Mouse (Mus musculus) limb, embryonic 12.5 days (tissue): ENCODE data around the gene Cx3cl1. TPM values are rescaled to one million over a fixed set of nuclear protein-coding genes. Genes with fewer than 3 reads are reported as not detected.

Source experiments
- ATAC-seq: fragments of 200-750 bp; cut with Nextera tagmentation; 2 replicates; pipeline ENCODE4 v1.8.0; 2017; ENCODE audit warnings: low read depth, moderate TSS enrichment; ENCODE audit not compliant: insufficient number of reproducible peaks, insufficient read depth, low FRiP score, low TSS enrichment
- H3K27ac ChIP-seq: fragments of 300-500 bp; sonication (generic); 2 replicates; pipeline ENCODE4 v1.5.1; 2016; ENCODE audit warnings: mild to moderate bottlenecking, moderate library complexity
- H3K27me3 ChIP-seq: fragments of 300-500 bp; sonication (generic); 2 replicates; pipeline ENCODE4 v1.6.1; 2016; ENCODE audit warnings: mild to moderate bottlenecking, moderate library complexity
- H3K36me3 ChIP-seq: fragments of 300-500 bp; sonication (generic); 2 replicates; pipeline ENCODE4 v1.6.1; 2016; ENCODE audit warnings: mild to moderate bottlenecking, moderate library complexity
- H3K4me1 ChIP-seq: fragments of 300-500 bp; sonication (generic); replicated peaks from 2 replicates; pipeline ENCODE4 v1.6.1; 2016
- H3K4me2 ChIP-seq: fragments of 300-500 bp; sonication (generic); 2 replicates; pipeline ENCODE4 v1.6.1; 2016; ENCODE audit warnings: mild to moderate bottlenecking, moderate library complexity
- H3K4me3 ChIP-seq: fragments of 300-500 bp; sonication (generic); replicated peaks from 2 replicates; pipeline ENCODE4 v1.5.1; 2016; ENCODE audit warnings: mild to moderate bottlenecking
- H3K9ac ChIP-seq: fragments of 300-500 bp; sonication (generic); replicated peaks from 2 replicates; pipeline ENCODE4 v1.6.1; 2016; ENCODE audit warnings: mild to moderate bottlenecking, moderate library complexity
- H3K9me3 ChIP-seq: fragments of 300-500 bp; sonication (generic); 2 replicates; pipeline ENCODE4 v1.6.1; 2016; ENCODE audit warnings: mild to moderate bottlenecking, moderate library complexity
- WGBS: fragments of 180-500 bp; shearing (Covaris S2); methylation state at CpG from one replicate; pipeline ENCODE4 v1.1.7; 2016; 5-methylcytosine and 5-hydroxymethylcytosine counted together
- polyA plus RNA-seq: library from polyadenylated mRNA; unstranded; fragments of >200 nt; fragmentation: Nextera tagmentation; extraction: Ambion mirVana; gene quantifications from 2 replicates; pipeline ENCODE4 v1.2.1, GENCODE M21; 2016

Cx3cl1 gene
- 5.3 and 7.5 TPM in 2 replicates for polyA plus RNA-seq

DNA sequence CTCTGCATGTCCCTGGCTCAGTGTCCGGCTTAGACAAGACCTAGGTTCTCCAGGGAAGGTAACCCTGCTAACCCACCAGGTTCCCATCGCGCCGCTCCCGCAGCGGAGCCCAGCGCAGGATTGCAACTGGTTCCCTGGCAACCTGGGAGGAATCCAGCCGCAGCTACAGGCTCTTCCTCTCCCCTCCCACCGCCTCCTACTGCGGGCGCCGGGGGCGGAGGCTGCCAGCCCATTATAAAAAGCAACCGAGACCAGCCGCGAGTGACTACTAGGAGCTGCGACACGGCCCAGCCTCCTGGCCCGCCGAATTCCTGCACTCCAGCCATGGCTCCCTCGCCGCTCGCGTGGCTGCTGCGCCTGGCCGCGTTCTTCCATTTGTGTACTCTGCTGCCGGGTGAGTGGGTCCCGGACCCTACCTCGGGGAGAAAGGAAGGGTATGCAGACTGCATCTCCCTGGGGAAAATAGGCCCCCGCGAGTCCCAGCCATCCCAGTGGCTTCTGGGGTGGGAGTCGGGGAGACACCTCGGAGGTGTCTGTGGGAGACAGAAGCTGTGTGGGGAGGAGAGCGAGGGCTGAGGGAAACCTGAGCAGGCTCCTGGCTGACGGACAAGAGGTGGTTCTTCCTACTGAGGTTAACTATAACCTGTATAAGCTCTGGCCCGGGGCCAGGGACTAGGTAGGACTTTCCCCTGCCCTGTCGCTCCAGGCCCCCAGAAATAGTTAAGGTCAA, at the start of gene Cx3cl1:
Gene Cx3cl1 (plus strand): TSS at position 69 of the 730 bp plus-strand sequence.
- Histone ChIP-seq H3K27ac (no peak within 1 kb of the TSS), H3K27me3 (peaks cover 69% of the 10 kb centered on the region), H3K4me3 (peak within 1 kb of the TSS; percentile 53), H3K9me3 (no peaks in the 10 kb centered on the region), H3K9ac (peak within 1 kb of the TSS; percentile 72), H3K4me1 (peaks cover 35% of the 10 kb centered on the region), H3K4me2 (peak within 1 kb of the TSS; percentile 94), H3K36me3 (no peaks in the 10 kb centered on the region)
- peak; percentile 71 for ATAC-seq
- under 1% methylated on average over 38 of the region's 38 CpGs for WGBS

DNA sequence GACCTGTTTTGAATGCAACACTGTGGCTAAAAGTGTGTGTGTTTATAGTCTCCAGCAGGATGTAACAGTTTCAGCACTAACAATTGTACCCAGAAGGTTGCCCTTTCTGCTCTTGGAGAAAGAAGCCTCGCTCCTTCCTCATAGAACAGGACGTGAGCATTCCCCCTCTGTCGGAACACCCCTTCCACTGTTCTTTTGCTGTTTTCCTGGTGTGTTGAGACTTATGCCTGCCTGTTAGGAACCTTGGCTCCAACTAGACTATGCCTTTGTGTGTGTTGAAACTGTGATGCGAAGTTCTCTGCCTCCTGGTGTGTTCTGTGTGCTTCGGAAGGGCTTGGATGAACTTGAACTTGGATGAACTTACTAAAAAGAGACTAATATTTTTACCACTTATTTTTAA, 45.8 kb upstream of the Cx3cl1 start:
- no peaks in the 10 kb centered on the region for H3K4me1 ChIP-seq
- H3K36me3 ChIP-seq = no peaks in the 10 kb centered on the region
- no peak overlapping the region for H3K9ac ChIP-seq
- H3K4me3 ChIP-seq = no peak overlapping the region
- H3K9me3 ChIP-seq = no peaks in the 10 kb centered on the region
- no peak for ATAC-seq
- H3K27me3 ChIP-seq = no peaks in the 10 kb centered on the region
- H3K27ac ChIP-seq = no peak overlapping the region
- H3K4me2 ChIP-seq = no peak overlapping the region
- 84% methylated on average over 5 of the region's 5 CpGs for WGBS

DNA sequence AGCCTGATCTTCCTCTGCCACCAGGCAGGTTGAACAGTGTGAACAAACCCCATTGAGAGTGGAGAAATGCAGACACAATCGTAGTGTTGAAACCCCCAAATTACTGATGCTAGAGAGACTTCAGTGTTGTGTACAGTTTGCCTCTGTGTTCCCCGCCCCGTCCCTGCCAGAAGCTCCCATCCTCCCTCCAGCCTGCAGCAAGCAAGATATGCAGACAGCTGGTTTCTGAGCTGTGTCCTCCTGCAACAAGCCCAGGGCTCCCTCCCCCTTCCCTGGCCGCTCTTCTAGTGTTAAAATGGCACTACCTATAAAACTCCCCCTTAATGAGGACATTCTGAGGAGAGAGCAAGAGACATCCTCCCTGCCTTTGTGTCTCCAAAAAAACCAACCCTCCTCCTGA, 42.5 kb upstream of the Cx3cl1 start:
- Histone ChIP-seq H3K4me3 (no peak overlapping the region), H3K4me2 (no peak overlapping the region), H3K27ac (no peak overlapping the region), H3K27me3 (no peaks in the 10 kb centered on the region), H3K9ac (no peak overlapping the region), H3K4me1 (no peaks in the 10 kb centered on the region), H3K36me3 (no peaks in the 10 kb centered on the region), H3K9me3 (no peaks in the 10 kb centered on the region)
- no peak for ATAC-seq
- WGBS = 45% methylated on average over 4 of the region's 4 CpGs

DNA sequence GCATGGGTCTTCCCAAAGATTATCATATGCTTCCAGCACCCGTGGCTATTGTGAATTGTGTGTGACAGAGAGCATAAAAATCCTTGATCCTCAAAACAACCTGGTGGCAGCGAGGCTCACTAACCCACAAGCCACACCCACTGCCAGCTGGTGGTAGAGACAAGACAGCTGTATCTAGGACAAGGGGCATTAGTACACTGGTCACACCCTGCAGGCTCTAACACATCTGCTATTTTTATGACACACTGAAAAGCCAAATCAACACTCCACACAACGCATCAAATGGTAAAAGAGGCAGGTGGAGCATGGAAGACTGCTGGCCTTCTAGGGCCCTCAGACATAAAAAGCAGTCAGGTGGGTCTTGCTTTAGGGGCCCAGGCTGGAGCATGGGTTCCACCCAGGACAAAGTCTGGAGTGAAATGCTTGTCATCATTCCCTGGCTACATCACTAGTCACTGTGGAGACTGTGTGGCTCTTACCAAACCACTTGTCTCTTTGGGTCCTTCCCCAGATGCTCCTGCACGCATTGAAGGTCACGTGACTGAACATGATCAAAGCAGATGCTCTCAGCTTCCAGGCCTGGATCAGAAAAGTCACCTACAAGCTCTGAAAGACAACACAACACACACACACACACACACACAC, 37.9 kb upstream of the Cx3cl1 start:
- 64% methylated on average over 5 of the region's 5 CpGs for WGBS
- no peak overlapping the region for H3K4me2 ChIP-seq
- H3K9ac ChIP-seq = no peak overlapping the region
- no peaks in the 10 kb centered on the region for H3K9me3 ChIP-seq
- no peaks in the 10 kb centered on the region for H3K27me3 ChIP-seq
- ATAC-seq = no peak
- H3K4me3 ChIP-seq = no peak overlapping the region
- H3K4me1 ChIP-seq = no peaks in the 10 kb centered on the region
- no peaks in the 10 kb centered on the region for H3K36me3 ChIP-seq
- no peak overlapping the region for H3K27ac ChIP-seq

DNA sequence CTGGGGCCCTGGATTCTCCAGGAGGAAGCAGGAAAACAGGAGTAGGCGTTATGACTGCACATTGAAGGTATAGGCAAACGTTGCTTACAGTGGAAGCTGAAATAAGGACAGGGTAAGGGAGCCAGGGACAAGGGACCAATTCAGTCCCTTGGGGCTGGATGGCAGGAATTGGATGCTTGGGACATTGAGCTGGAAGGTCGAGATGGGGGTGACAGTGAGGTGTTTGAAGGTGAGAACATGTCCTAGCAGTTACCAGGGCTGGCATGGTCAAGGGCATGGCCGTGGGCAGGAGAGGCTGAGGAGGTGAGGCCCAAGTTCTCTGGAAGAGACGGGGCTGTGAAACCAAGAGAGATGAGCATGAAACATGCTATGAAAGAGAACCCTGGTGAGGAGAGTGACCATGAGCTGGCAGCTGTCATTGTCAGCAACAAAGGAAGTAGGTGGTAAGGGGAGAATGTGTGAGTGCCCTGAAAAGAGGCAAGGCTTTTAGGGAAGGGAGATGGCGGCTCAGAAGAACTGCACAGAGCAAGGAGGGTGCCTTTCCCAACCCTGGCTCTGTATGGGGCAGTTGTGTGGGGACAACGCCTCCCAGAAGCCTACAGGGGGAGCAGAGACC, 37.0 kb upstream of the Cx3cl1 start:
- Histone ChIP-seq H3K9me3 (no peaks in the 10 kb centered on the region), H3K27me3 (no peaks in the 10 kb centered on the region), H3K4me3 (no peak overlapping the region), H3K27ac (no peak overlapping the region), H3K9ac (no peak overlapping the region), H3K4me2 (no peak overlapping the region), H3K4me1 (no peaks in the 10 kb centered on the region), H3K36me3 (no peaks in the 10 kb centered on the region)
- 77% methylated on average over 7 of the region's 7 CpGs for WGBS
- ATAC-seq = no peak

DNA sequence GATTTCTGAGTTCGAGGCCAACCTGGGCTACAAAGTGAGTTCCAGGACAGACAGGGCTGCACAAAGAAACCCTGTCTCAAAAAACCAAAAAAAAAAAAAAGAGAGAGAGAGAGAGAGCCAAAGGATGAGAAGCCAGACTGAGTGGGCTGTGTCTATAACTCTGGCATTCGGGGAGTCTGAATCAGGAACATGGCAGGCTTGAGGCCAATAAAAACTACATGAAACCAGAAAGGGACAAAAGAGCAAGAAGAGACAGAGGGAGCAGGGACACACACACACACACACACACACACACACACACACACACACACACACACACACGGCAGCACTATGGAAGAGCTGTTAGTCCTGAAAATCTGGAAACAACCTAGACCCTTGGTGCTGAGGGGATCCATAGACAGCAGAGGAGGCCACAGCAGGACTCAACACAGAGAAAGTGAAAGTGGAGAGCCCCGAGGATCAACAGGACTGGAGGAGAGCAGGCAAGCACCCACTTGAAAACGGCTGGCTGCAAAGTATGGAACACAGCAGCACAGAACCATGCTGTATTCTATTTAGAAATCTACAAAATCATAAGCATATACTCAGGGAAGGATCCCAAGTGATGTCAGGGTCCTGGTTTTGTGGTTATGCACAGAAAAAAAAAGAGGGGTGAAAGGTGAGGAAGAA, 36.2 kb upstream of the Cx3cl1 start:
- H3K27me3 ChIP-seq = no peaks in the 10 kb centered on the region
- H3K4me2 ChIP-seq = no peak overlapping the region
- ATAC-seq = no peak
- 63% methylated on average over 5 of the region's 5 CpGs for WGBS
- no peaks in the 10 kb centered on the region for H3K9me3 ChIP-seq
- no peak overlapping the region for H3K27ac ChIP-seq
- H3K36me3 ChIP-seq = no peaks in the 10 kb centered on the region
- H3K9ac ChIP-seq = no peak overlapping the region
- no peak overlapping the region for H3K4me3 ChIP-seq
- no peaks in the 10 kb centered on the region for H3K4me1 ChIP-seq

DNA sequence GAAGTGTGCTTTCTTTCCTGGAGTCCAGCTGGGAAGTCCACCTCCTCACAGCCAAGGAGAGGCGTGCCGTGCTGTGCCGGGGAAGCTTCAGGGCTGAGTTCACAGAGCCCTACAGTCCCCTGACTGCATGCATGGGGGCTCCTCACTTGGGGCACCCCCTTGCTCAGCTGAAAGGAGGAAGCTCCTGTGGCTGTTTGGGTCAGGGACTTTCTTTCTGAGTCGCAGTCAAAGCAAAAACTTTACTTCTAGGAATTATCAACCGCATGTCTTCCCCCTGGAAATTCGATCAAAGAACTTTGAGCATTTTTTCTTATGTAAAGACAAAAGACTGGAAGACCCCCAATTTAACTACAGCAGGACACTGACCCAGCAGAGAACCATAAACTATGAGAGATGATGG, 32.0 kb upstream of the Cx3cl1 start:
- Histone ChIP-seq H3K4me1 (no peaks in the 10 kb centered on the region), H3K27me3 (no peaks in the 10 kb centered on the region), H3K9me3 (0 out of 2 replicates have a peak, but pooled peaks cover 3% of the 10 kb centered on the region), H3K36me3 (no peaks in the 10 kb centered on the region), H3K4me3 (no peak overlapping the region), H3K9ac (no peak overlapping the region), H3K27ac (no peak overlapping the region), H3K4me2 (no peak overlapping the region)
- 86% methylated on average over 6 of the region's 6 CpGs for WGBS
- no peak for ATAC-seq

DNA sequence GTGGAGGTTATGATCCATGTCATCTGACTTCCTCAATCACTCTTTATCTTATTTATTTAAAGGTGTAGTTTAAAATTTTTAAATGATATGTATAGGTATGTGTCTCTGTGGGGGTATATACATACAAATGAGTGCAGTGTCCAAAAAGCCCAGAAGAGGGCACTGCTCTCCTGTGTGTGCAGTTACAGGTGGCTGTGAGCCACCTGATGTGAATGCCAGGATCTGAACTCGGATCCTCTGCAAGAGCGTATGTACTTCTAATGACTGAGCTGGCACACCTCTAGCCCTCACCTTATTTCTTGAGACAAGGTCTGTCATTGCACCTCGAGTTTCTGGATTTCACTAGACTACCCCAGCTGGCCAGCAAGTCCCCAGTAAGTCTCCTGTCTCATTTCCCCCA, 31.2 kb upstream of the Cx3cl1 start:
- Histone ChIP-seq H3K4me1 (no peaks in the 10 kb centered on the region), H3K4me3 (no peak overlapping the region), H3K9ac (no peak overlapping the region), H3K4me2 (no peak overlapping the region), H3K27ac (no peak overlapping the region), H3K9me3 (0 out of 2 replicates have a peak, but pooled peaks cover 3% of the 10 kb centered on the region), H3K27me3 (no peaks in the 10 kb centered on the region), H3K36me3 (no peaks in the 10 kb centered on the region)
- 84% methylated on average over 3 of the region's 3 CpGs for WGBS
- no peak for ATAC-seq

DNA sequence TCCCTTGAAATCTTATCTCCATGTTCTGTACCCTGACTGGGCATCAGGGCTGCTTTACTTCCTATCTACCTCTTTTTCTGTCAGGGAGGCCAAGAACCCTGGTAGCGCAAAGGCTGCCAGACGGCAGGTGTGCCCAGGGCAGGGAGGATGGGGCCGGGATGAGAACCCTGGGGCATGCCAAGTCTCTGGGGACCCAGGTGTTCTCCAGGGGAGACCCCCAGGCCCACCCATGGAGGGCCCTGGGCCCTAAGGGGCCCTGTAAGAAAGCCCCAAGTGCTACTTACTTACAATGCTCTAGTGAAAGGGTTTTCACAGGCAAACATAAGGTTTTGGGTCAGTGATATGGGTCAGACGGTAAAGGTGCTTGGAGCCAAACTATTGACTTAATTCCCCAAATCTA, 30.1 kb upstream of the Cx3cl1 start:
- Histone ChIP-seq H3K4me1 (no peaks in the 10 kb centered on the region), H3K27ac (no peak overlapping the region), H3K27me3 (no peaks in the 10 kb centered on the region), H3K9me3 (0 out of 2 replicates have a peak, but pooled peaks cover 3% of the 10 kb centered on the region), H3K36me3 (no peaks in the 10 kb centered on the region), H3K4me3 (no peak overlapping the region), H3K4me2 (no peak overlapping the region), H3K9ac (no peak overlapping the region)
- 94% methylated on average over 4 of the region's 4 CpGs for WGBS
- ATAC-seq = no peak

DNA sequence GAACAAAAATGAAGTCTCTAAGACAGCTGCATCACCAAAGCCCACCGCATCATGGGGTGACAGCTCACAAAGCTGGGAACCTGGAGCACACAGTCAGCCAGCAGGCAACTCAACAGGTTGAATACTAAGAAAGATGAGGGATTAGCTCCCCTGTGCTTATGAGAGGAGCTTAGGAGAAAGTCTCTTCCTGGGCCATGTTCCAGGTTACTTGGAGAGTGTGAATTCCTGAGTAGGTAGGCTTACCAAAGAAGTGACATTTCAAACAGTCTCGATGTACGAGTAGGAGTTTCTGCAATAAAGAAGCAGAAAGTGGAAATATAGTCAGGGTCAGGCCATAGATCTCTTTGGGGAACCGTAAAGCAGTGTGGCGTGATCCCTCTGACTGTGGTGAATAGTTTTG, 27.3 kb upstream of the Cx3cl1 start:
- no peak for ATAC-seq
- Histone ChIP-seq H3K4me1 (no peaks in the 10 kb centered on the region), H3K36me3 (no peaks in the 10 kb centered on the region), H3K27me3 (no peaks in the 10 kb centered on the region), H3K4me3 (no peak overlapping the region), H3K9ac (no peak overlapping the region), H3K27ac (no peak overlapping the region), H3K9me3 (0 out of 2 replicates have a peak, but pooled peaks cover 3% of the 10 kb centered on the region), H3K4me2 (no peak overlapping the region)
- WGBS = 87% methylated on average over 5 of the region's 5 CpGs

DNA sequence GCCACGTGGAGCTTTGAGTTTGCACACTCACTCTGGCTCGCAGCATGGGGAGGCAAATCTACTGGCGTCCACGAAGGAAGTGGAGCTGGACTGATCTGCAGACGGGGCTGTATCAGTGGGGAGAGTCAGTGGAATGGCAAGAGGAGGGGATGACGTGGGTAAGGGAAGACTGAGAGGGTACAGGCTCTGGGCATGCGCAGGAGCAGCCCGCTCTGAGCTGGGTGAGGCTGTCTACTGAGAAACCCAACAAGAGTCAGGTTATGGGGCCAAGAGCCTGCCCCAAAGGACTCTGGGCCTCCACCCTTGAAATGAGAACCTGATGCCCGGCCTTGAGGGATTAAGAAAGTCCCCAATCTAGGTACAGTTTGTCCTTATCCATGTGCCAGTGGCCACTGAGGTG, 26.8 kb upstream of the Cx3cl1 start:
- no peaks in the 10 kb centered on the region for H3K4me1 ChIP-seq
- H3K4me3 ChIP-seq = no peak overlapping the region
- no peak overlapping the region for H3K4me2 ChIP-seq
- H3K36me3 ChIP-seq = no peaks in the 10 kb centered on the region
- WGBS = 79% methylated on average over 9 of the region's 9 CpGs
- no peak overlapping the region for H3K27ac ChIP-seq
- no peaks in the 10 kb centered on the region for H3K27me3 ChIP-seq
- H3K9ac ChIP-seq = no peak overlapping the region
- ATAC-seq = no peak
- 0 out of 2 replicates have a peak, but pooled peaks cover 3% of the 10 kb centered on the region for H3K9me3 ChIP-seq
